Mouse (Mus musculus) gastrocnemius, postnatal 25 days (tissue): ENCODE measurements around the gene Gm13304. TPM values are rescaled to one million over a fixed set of nuclear protein-coding genes. Genes with fewer than 3 reads are reported as not detected.
"Not testable (repeated sequence)": the region's sequence is repeated elsewhere in the genome, so short reads cannot be mapped to it uniquely, and the experiment has no call there.

Source experiments
- DNase-seq: peaks from one replicate; pipeline ENCODE4 v3.0.0; 2022
- long read RNA-seq, 2 experiments: library from polyadenylated mRNA; stranded (forward); transcript quantifications; one replicate each; pipeline ENCODE4 v2.0.0; 2021
- total RNA-seq, 2 experiments: library from RNA; stranded (reverse); gene quantifications; 1 replicate in 1 of 2; 2 replicates in 1 of 2; pipeline ENCODE4 v1.2.3; 2021

Gene Gm13304
- total RNA-seq: 10 to 100 TPM in 1 of 2 experiments, 1 to 10 TPM in 1; 8.2 to 14.6 TPM
- long read RNA-seq, experiment 1: 0 reads
- long read RNA-seq, experiment 2, partial matches to known transcripts: 0 of 2 reads
- long read RNA-seq, experiment 2, other reads (novel, unspliced or antisense): 0 of 2 reads

DNA sequence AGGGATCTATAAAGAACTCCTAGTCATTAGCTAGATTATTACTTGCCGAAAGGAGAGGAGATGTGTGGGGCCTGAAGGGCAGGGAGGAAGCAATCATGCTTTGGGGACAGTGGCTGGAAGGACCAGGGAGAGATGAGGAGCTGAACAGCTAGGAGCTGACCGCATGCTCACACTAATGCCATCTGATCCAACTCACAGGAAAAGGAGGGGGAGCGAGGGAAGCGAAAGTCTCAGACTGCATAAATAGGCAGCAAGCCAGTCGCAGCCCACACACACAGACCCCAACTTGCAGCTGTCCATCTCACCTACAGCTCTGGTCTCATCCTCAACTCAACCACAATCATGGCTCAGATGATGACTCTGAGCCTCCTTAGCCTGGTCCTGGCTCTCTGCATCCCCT lies at the start of gene Gm13304:
TSS of gene Gm13304 (plus strand) at position 301 of the 400 bp plus-strand sequence.
- not testable (repeated sequence) for DNase-seq

DNA sequence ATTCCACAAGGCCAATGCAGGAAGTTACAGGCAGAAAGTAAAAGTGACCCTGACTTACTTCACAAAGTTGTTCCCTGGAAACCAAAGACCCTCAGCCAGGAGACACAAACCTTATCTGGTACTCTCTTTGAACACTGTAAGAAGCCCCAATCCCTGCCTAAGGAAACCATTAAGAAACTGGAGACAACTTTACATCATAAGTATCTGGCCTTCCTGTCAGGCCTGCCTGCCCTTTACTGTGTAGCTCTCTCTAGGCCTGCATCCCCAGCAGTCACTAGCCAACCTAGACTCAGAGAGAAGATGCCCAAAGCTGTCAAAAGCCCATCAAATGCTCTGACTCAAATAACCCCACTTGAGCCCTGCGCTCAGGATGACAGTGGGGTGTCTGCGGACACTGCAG lies 23.7 kb upstream of the Gm13304 start, which contains the start of gene Gm3893:
TSS of gene Gm3893 (plus strand) at position 301 of the 400 bp plus-strand sequence.
- not testable (repeated sequence) for DNase-seq

DNA sequence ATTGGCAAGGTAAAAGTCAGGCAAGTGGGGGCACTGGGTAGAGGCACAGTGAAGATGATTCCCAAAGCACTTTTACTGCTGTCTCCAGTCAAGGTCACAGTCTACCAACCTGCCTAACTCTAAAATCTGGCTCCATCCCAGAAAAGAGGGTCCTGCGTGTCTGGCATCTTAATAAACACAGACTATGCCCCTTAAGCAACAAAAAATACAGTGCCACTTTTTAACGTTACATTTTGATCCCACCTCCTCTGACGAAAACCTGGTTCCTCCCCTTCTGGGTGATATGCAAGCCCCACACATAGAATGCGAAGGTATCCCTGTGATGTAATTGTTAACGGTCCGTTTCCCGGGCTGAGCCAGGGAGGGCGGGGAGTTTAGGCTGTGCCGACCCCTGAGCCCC lies 38.5 kb downstream of the Gm13304 start, which contains the start of gene Gm13306:
TSS of gene Gm13306 (plus strand) at position 301 of the 400 bp plus-strand sequence.
- DNase-seq: not testable (repeated sequence)

Other genes starting within 250 kb of the Gm13304 start
- not detected for gene Gm21541, start 211.2 kb upstream of the Gm13304 start, total RNA-seq
- under 1 TPM; 0.82 to 0.99 TPM for gene Gm20878, start 173.2 kb upstream of the Gm13304 start, total RNA-seq
- gene Fam205a4, start 148.8 kb upstream of the Gm13304 start, total RNA-seq: not detected
- not detected for gene Gm21093, start 80.1 kb upstream of the Gm13304 start, total RNA-seq
- not detected for gene Gm3893, start 23.6 kb upstream of the Gm13304 start, total RNA-seq
- 1 to 10 TPM in 1 of 2 experiments, not detected in 1; 1.1 TPM for gene Gm13306, start 38.6 kb downstream of the Gm13304 start, total RNA-seq
- under 1 TPM in 1 of 2 experiments, not detected in 1; 0.84 TPM for gene Gm13305, start 53.8 kb downstream of the Gm13304 start, total RNA-seq
- gene Gm10600, start 125.8 kb downstream of the Gm13304 start, total RNA-seq: under 1 TPM; 0.43 to 0.46 TPM
- not detected for gene Ccl21b, start 140.9 kb downstream of the Gm13304 start, total RNA-seq
- not detected for gene Gm21953, start 179.4 kb downstream of the Gm13304 start, total RNA-seq
- not detected for gene Fam205a3, start 203.5 kb downstream of the Gm13304 start, total RNA-seq